10 mouse cellular contexts compared by ENCODE assay signal in the genomic region with DNA sequence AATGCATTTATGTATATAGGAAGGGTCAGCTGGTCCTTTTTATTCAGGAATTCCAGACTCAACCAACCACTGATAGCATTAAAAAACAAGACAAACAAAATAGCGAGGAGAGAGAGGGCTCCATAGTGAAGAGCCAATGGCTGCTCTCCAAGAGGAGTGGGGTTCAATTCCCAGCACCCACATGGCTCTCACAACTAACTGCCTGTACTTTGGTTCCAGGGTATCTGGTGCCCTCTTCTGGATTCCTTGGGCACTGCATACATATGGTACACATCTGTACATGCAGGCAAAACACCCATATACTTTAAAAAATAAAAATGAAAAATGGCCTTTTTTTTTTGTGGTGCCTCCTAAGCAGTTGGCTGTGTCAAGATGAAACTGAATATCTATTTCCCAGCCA. TPM values are rescaled to one million over a fixed set of nuclear protein-coding genes. Genes with fewer than 3 reads are reported as not detected.
DNase-seq lines count a peak whose midpoint lies in the region; ATAC-seq and TF ChIP-seq lines count a peak whose summit lies in the region.
"Had no signal": no experiment of that assay in that cellular context is flagged by ENCODE, and none has a peak within 500 bp of the region (broad histone marks: within the 10 kb centered on the region; RNA-seq: fewer than 3 reads in every experiment).

No protein-coding gene starts in this region.

- peak; percentile 63 for TF ChIP-seq CTCF in E14TG2a.4 (conservative IDR thresholded peaks at IDR 0.05; ENCODE audit: low read length)

- intact Hi-C loops in left cerebral cortex, postnatal 14 days (cut with DNase I), result no loop called here

- no peaks in the 10 kb centered on the region for H3K36me3 ChIP-seq in E14TG2a.4 (ENCODE audit: insufficient read depth, low read length)

- DNase-seq in kidney, adult 18-20 months, result peak; percentile 29
- DNase-seq in kidney, adult 11 months, result no peak
- peak; percentile 37 for DNase-seq in c-Kit-positive CD71-positive TER-119-positive erythroid progenitor cells, embryonic 14.5 days (ENCODE audit: low spot score)
- peak; percentile 69 for DNase-seq in naive thymus-derived CD4-positive, alpha-beta T cell, adult 2 months (ENCODE audit: low read depth)
- no peak for DNase-seq in adrenal gland, postnatal 14 days
- no peak for DNase-seq in left cerebral cortex, postnatal 14 days (ENCODE audit: low spot score in 2 of 2)
- DNase-seq: heart, postnatal 10 days; right cerebral cortex, postnatal 25 days had no signal

- no peaks in the 10 kb centered on the region for H3K9me3 ChIP-seq in E14TG2a.4 (ENCODE audit: low read length)

- H3K27me3 ChIP-seq in E14TG2a.4 (ENCODE audit: insufficient read depth, low read length), result peaks cover 10% of the 10 kb centered on the region; the same call in 1 of the 2 replicates

- H3K4me1 ChIP-seq in E14TG2a.4 (replicated peaks; ENCODE audit: low read depth, low read length), result no peaks in the 10 kb centered on the region

- H3K4me3 ChIP-seq in E14TG2a.4 (replicated peaks; ENCODE audit: low read length), result no peak overlapping the region

- ATAC-seq in frontal cortex, adult (ENCODE audit: low TSS enrichment), result no peak

RNA-seq across cellular contexts. Expression of a gene that starts 28.8 kb away (rescaled TPM):
- total RNA-seq in adrenal gland, postnatal 14 days (2021), result 96.5 and 103 TPM in 2 replicates
- total RNA-seq in left cerebral cortex, postnatal 14 days (2021), result 10 to 100 TPM; 60.0 to 60.1 TPM

Comparison
In these comparisons a context has a peak if more than half of its experiments do, and no peak if none do; other contexts are left out.
1. DNase-seq: peak in kidney, adult 18-20 months (single experiment), c-Kit-positive CD71-positive TER-119-positive erythroid progenitor cells, embryonic 14.5 days (single experiment) and naive thymus-derived CD4-positive, alpha-beta T cell, adult 2 months (single experiment); none in kidney, adult 11 months (single experiment), adrenal gland, postnatal 14 days (single experiment) and left cerebral cortex, postnatal 14 days (0 of 2).